Mouse (Mus musculus) heart, postnatal 25 days (tissue): ENCODE measurements around the gene Disc1. TPM values are rescaled to one million over a fixed set of nuclear protein-coding genes. Genes with fewer than 3 reads are reported as not detected.

Experiments
- DNase-seq: peaks from one replicate; pipeline ENCODE4 v3.0.0; 2022; ENCODE audit warnings: low spot score
- intact Hi-C: fragments of 180-260 bp; cut with DNase I; formaldehyde crosslinking; loops from one replicate; pipeline ENCODE4 v1.15.1; 2025
- total RNA-seq, 2 experiments: library from RNA; stranded (reverse); gene quantifications; 2 replicates each; pipeline ENCODE4 v1.2.3; 2021

Disc1 gene
- total RNA-seq, 2 experiments from 2014 or later: 1.7 to 3.0 TPM

DNA sequence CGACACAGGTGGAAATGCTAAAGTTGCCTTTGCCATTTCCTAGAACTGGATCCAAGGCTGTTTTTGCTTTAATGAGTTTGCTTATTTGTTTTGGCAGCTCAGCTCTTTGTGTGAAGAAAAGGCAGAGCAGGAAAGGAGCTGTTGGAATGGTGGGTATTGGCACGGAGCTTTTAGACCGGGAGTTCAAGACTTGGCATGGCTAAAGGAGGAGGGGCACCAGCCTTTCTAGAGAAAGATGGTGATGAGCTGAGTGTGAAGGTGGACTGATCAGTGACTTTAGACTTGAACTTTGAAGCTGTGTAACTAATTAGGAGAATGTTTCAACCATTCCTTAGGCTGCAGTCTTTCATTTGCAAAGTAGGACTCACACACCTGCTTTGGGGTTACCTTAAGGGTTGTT, 59.8 kb downstream of the Disc1 start:
- intact Hi-C loops: no loop called here
- no peak for DNase-seq

DNA sequence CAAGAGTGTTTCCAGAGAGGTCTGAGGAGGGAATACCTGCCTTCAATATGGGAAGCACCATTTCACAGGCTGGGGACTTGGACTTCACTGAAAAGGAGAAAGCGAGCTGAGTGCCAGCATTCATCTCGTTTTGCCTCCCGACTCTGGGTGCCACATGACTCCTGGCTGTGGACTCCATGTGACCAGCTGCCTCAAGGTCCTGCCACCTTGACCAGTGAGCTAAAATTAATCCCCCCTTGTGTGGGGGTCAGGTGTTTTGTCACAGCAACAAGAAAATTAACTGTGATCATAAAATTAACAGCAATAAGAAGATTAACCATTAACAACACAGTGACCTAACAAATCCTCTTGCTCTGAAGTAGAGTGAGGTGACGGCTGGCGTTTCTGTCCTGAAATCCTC, 61.3 kb downstream of the Disc1 start:
- DNase-seq: no peak
- intact Hi-C loops: loop anchor here (5.0 kb wide), 1 partner anchor 48 kb away; no protein-coding TSS in a partner anchor

DNA sequence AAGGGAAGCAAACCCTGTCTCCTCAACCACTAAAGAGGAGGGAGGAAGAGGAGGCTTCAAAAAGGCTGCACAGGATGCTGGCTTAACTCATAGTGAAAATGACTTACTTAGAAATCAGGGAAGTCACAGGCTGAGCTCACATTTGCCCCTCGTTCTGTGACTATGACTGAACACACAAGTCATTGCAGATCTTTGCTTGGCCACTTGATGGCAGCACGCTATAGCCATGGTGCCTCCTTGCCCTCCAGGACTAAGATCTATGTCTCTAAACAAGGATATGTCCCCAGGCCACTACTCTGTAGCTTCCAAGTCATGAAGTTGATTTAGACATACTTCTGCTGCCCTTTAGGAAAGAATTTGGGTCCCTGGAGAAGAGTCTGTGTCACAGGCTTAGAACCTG, 62.6 kb downstream of the Disc1 start:
- DNase-seq: no peak
- intact Hi-C loops: loop anchor here (2.0 to 5.0 kb wide), 2 partner anchors 49 to 754 kb away; no protein-coding TSS in a partner anchor

DNA sequence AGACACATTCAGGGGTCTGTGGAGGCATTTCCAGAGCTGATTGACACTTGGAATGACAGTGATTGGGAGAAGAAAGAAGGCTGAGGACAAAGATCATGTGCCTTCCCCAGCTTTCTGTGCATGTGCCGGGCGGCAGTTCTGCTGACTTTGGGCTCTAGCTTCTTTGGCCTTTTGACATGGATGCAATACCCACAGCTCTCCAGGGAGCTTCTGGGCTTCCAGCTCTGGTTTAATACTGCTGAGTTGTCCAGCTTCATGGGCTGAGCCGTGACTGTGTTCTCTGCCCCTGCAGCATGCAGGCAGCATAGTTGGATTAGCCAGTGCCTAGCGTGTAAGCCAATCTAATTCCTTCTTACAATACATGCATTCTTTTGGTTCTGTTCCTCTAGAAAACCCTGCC, 72.5 kb downstream of the Disc1 start:
- intact Hi-C loops: loop anchor here (5.0 kb wide), 2 partner anchors 41 to 441 kb away; partner anchors contain the start of gene Sipa1l2

DNA sequence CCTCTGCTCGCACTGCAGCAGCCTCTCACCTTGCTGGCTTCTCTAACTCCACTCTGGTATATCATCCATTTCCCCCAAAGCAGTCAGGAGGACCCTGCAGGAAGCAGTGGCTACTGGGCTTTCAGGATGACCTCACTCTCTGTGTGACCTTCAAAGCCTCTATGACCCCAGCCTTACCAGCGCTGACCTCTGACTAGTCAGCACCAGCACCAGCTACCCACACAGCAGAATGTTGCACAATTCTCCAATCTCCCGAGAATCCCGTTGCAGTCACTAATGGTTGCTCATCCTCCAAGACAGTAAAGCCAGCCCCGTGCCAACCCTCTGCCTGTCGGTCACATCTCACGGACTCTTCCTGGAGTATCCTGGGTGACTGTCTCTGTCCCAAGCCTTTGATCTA, 73.6 kb downstream of the Disc1 start:
- DNase-seq: no peak
- intact Hi-C loops: loop anchor here (5.0 kb wide), 2 partner anchors 40 to 440 kb away; partner anchors contain the start of gene Sipa1l2

More for the DNA sequence above, 72.5 kb downstream of the Disc1 start:
- DNase-seq: no peak

DNA sequence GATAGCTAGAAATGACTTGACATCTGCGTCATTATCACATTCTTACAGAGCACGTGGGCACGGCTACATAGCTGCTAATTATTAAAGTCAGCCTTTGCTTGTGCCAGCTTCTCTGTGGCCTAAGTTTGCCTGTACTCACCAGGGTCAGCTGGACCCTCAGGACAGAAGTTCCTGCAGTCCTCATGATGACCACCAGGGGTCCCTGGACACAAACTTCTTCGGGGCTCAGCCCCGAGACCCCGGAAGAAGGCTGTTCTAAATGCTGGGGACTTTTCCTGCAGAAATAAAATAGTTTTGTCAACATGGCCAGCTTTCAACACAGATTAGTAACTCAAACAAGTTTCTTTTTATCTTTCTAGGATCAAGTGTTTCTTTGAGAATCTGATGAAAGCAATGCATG, 74.3 kb downstream of the Disc1 start:
- intact Hi-C loops: loop anchor here (5.0 kb wide), 2 partner anchors 39 to 439 kb away; partner anchors contain the start of gene Sipa1l2
- no peak for DNase-seq

DNA sequence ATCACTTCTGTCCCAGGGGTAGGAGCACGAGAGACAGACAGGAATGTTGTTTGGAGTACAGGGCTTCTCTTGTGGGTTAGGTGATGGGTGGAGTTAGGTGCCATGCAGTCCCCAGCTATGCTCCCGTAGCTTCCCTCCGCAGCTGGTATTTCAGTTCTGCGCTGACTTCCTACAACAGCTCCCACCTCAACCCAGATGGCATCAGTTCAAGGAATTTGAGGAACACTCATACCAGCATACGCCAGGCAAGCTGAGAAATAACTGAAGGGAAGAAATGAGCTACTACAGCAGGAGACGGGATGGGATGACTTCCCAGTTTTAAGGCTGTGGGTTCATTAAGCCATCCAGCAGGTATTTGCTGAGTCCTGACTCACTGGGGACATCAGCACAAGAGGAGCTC, 76.8 kb downstream of the Disc1 start:
- no peak for DNase-seq

DNA sequence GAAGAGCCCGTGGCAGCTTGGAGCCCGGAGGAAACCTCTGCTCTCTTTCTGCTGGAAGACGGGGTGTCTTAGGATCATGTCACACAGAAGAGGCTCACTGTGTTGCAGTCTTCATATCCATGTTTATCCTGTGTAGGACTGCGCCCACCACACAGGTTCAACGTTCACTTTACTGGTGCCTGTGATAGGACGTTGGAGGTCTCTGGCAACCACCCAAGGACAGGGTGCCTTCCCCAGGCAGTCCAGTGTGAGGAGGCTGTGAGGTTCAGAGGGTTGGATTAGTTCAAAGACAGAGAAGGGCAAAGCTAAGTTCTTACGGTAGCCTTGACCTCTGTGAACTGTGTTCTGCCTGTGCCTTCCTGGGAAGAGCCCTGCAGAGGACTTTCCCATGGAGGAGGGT, 77.3 kb downstream of the Disc1 start:
- intact Hi-C loops: no loop called here
- no peak for DNase-seq

More for the DNA sequence above, 76.8 kb downstream of the Disc1 start:
- intact Hi-C loops: no loop called here

DNA sequence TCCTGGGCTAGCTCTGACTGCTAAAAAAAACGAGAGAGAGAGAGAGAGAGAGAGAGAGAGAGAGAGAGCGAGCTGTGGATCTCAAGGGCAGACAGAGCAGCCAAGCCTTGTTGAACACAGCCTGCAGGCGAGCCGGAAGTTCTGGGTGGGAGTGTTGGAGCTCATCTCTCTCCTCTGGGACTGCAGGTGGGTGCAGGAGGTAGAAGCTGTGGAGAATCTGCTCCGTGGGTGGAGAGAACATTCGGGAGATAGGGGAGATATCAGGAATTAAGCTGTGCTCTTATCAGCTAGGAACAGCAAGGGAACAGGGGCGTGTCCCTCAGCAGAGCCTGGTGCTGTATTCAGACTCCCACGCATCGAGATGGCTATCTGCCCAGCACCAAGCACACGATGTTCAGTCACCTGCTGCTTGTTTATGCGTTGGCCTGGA, 79.7 kb downstream of the Disc1 start:
- intact Hi-C loops: no loop called here
- DNase-seq: peak; percentile 65

DNA sequence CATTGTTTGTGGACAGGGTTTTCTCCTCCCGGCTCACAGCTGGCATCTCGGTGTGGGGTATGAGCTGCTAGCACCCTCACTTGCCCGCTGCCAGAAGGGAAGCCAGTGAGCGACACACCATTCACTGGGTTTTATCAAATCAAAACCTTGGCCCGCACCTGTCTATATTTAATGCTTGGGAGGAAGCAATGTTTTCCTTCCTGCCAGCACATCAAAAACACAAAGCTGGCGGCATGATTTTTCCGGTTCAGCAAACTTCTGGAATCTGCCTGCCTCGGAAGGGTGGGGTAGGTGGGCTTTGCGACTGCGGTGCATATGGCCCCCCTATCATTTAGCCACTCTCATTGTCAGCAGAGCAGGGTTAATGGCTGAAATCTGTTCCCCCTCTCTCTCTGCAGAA, 80.9 kb downstream of the Disc1 start:
- DNase-seq: peak; percentile 19
- intact Hi-C loops: no loop called here

DNA sequence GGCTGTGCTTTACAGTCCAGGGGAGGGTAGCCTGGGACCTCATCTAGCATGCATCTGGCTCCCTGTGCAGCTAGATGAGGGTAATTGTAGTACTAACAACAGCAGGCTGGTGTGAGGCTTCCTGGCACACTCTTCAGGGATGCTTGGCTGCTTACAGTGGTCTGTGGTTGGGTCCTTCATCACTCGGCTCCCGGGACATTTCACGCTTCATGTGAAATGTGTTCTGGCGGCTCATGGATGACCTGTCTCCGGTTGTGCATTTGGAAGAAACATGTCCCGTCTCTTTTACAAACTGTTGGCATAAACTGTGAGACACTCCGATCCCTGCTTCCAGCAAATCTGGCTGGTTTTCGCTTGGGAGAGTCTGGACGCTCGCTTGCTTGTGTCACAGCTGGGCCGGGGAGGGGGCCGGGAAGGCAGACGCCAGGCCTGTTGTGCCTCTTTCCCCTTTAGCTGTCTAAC, 85.7 kb downstream of the Disc1 start:
- intact Hi-C loops: loop anchor here (2.0 kb wide), 1 partner anchor 25 kb away; no protein-coding TSS in a partner anchor
- no peak for DNase-seq

DNA sequence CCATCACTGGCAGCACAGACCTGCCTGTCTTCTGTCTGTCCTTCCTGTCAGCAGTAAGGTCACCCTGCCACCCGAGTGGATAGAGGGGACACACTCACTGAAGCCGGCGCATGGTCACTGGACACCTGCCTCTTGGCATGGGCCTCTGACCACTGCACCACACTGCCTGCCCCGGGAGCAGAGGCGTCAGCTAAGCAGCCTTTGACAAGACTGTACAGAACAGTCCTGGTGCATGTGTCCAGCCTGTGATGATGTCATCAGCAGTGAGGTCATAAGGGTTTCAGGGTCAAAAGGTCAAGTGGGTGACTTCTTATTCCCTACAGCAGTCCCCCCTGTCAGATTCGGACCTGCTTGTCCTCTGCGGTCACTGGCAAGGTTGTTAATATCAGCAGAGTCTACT, 87.0 kb downstream of the Disc1 start:
- intact Hi-C loops: loop anchor here (2.0 kb wide), 1 partner anchor 24 kb away; no protein-coding TSS in a partner anchor
- no peak for DNase-seq

DNA sequence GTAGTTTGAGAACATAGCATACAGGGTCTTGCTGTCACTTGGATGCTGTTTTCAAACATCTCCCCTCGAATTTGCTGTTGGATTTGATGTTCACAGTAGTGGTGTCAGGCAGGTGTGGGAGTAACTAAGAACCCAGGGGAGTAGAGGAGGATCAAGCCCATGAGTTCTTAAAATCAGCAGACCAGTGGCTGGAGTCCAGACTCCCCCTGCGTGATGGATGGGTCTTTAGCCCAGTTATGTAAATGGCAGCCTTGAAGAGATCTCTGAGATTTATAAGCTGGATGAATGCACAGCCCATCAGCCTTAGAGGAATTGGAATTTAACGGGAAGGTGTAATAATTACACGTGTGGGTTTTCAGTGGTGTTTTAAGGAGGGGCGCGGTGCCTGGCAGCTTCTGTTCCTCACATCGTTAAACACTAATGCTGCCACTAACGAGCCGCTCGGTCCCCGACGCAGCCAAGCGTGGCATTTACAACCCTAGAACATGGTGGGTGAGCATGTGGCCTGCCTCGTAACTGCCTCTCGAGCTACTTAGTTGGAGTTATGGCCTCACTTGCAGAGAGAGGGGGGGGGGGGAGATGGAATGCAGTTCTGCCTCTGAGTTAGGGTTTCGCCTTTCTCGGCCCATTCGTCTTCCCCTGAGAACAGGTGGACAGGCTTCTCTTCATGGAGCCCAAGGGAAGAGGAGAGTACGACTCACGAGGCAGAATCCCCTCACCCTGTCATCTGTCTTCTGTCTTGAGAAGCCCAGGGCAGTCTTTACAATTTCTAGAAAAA, 103.1 kb downstream of the Disc1 start:
- intact Hi-C loops: no loop called here
- no peak for DNase-seq

DNA sequence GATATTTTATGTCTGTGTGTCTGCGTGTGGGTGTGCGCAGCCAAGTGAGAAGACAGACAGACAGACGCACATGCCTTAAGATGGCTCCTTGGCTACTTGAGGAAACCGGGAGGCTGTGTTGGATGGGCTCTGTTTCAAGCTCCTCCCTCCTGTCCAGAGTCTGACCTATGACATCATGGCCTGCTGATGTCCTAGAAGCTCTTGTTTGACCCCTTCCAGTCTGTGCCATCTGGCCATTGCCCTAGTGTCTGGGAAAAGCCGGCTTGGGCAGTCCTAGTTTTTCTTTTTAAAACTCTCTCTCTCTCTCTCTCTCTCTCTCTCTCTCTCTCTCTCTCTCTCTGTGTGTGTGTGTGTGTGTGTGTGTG, 103.6 kb downstream of the Disc1 start:
- intact Hi-C loops: no loop called here
- DNase-seq: no peak

DNA sequence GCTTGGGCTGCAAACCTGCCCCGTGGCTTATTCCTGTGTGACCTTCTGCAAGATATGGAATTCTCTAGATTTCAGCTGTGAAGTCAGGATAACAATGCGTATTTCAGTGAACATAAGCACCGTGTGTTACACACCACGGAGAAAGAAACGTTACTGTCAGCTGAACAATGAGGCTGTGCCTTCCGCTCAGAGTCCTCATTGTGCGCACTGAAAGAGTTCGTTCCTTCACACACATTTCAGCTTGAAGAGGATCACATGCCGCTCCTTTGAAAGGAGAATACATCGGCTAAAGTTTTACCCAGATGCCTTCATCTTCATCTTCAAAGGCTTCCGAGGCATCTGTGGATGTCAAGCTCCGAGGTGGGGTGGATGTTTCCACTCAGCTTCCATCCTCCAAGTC, 105.4 kb downstream of the Disc1 start:
- intact Hi-C loops: no loop called here
- DNase-seq: no peak

DNA sequence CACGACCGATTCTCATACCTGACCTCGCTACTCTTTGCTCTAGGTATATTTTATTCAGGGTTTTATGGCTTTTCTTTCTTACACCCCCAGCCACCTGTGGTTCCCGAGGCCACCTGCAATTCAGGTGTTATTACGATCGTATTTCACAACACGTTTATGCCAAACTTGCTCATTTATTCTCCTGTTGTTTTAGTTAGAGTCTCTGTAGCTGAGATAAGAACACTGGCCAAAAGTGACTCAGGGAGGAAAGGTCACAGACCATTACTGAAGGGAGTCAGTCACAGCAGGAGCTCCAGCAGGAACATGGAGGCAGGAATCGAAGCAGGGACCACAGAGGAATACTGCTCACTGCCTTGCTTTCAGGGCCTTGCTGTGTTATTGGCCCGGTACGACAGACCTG, 109.5 kb downstream of the Disc1 start:
- no peak for DNase-seq
- intact Hi-C loops: loop anchor here (5.0 kb wide), 1 partner anchor 96 kb away; no protein-coding TSS in a partner anchor

DNA sequence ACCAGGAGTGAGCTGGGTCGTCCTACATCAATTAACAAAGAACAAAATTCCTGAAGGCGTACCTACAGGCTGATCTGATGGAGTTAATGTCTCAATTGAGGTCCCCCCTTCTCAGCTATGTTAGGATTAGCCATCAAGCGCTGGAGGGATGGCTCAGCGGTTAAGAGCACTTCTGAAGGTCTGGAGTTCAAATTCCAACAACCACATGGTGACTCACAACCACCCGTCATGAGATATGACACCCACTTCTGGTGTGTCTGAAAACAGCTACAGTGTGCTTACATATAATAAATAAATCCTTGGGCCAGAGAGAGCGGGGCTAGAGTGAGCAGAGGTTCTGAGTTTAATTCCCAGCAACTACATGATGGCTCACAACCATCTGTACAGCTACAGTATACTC, 109.9 kb downstream of the Disc1 start:
- DNase-seq: no peak
- intact Hi-C loops: loop anchor here (2.0 to 5.0 kb wide), 2 partner anchors 23 to 97 kb away; no protein-coding TSS in a partner anchor

DNA sequence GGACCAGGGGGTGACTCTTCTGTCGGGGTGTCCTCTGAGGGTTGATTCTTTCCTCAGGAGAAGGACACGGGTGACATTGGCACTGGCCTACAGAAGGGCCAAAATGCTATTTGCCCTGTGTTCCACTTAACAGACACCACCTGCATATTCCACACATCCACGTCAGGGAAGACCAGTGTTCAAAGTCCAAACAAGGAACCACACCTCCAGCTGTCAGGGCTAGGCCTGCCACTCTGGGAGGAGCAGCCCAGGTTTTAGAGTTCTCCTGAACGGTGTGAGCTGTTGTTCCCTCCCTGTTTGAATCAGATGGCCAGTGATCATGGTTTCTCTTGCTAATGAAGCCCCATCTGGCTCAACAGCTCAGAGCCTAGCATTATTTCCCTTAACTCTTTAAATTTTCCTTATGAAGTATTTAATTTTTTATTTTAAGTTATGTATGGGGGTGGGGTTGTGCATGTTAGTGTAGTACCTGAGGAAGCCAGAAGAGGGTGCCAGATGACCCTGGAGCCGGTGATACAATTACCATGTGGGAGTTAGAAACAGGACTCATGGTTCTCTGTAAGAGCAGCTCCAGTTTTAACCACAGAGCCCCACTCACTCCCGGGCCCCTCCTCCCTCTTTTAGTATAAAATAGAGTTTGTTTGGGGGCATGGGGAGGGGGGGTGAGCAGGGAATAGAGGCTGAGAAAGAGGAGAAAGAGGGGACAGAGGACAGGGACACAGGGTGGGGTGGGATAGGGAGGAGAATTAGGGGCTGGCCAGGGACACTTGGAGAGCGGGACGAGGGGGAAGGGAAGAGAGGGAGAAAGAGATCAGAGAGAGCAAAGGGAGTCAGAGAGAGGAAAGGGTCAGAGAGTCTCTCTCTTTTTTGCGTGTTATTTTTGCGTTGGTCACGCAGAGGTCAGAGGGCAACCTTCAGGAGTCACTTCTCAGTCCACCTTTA, 111.8 kb downstream of the Disc1 start:
- DNase-seq: no peak
- intact Hi-C loops: loop anchor here (2.0 to 5.0 kb wide), 4 partner anchors 25 to 702 kb away; no protein-coding TSS in a partner anchor

DNA sequence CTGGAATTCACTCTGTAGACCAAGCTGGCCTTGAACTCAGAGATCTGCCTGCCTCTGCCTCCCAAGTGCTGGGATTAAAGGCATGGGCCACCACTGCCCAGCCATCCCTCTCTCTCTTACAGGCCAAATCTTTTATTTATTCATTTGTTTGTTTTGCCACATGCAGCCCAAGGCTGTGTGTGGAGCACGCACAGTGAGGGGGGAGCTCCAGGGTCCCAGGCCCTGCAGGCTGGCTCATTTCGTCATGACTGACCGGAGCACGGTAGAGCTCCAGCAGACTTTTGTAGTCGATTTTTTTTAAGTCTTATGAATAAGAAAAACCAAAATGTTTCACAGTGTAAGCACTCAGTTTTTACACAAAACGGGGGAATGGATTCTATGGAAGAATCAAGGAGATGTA, 112.5 kb downstream of the Disc1 start:
- intact Hi-C loops: loop anchor here (5.0 kb wide), 3 partner anchors 39 to 701 kb away; no protein-coding TSS in a partner anchor
- DNase-seq: no peak

DNA sequence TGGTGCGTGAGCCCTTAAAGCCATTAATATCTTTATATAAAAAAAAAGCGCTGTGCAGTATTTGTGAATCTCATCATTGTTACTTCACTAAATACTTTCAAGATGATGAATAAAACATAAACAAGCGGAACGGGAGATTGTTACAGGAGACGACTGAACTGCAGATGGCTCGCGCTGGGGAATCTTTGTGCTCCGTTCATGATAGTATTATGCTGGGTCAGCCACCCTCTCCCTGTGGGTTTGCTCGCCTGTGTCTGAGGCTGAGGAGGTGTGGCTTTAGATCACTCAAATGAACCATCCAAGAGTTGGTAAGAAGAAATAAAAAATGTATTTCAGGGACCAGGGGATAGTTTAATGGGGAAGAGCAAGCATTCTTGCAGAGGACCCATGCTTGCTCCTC, 113.0 kb downstream of the Disc1 start:
- intact Hi-C loops: loop anchor here (5.0 kb wide), 3 partner anchors 40 to 700 kb away; no protein-coding TSS in a partner anchor
- no peak for DNase-seq
